Mouse (Mus musculus) CH12.LX (cell line): ENCODE results near the gene Rab5b.

Experiments
- CTCF ChIP-seq, 2 experiments: IDR thresholded peaks in 1 of 2; conservative IDR thresholded peaks in 1 of 2; 2 replicates each; pipeline ENCODE4 v1.5.1; 2011 to 2012; ENCODE audit warnings: low read depth in 2 of 2, low read length in 2 of 2, improper control_type of control experiment in 1 of 2, inconsistent platforms in 1 of 2, mild to moderate bottlenecking in 1 of 2, moderate library complexity in 1 of 2
- EP300 ChIP-seq: IDR thresholded peaks from 2 replicates; pipeline ENCODE4 v1.6.1; 2011; ENCODE audit warnings: low read length, improper control_type of control experiment
- ETS1 ChIP-seq: conservative IDR thresholded peaks from 2 replicates; pipeline ENCODE4 v1.6.1; 2012; ENCODE audit warnings: low read depth, mild to moderate bottlenecking, inconsistent platforms, low read length, improper control_type of control experiment, moderate library complexity
- MAX ChIP-seq: IDR thresholded peaks from 2 replicates; pipeline ENCODE4 v1.6.1; 2011; ENCODE audit warnings: low read length, improper control_type of control experiment
- USF1 ChIP-seq: IDR thresholded peaks from 2 replicates; pipeline ENCODE4 v1.6.1; 2014; ENCODE audit warnings: low read depth, mild to moderate bottlenecking, inconsistent platforms, low read length, improper control_type of control experiment

DNA sequence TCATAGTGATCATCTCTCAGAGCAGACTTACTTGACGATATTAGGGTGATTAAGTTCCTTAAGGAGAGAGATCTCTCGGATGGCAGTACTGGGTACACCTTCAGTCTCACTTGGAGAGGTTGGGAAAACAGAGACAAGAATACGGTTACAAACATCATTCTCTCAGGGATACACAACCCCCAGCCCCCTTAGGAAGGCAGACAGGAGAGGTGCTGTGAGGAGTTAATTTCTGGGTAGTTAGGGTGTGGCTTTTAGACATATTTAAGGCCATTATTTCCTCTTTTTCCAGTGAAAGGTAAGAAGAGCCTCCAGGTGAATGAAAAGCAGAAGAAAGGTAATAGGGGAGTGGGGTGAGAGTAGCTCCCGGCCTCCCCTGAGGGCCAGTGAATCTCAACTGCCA lies 7.8 kb upstream of the Rab5b start, which contains the start of gene Pmel:
- TF ChIP-seq ETS1: no peak
- TF ChIP-seq EP300: no peak
- TF ChIP-seq USF1: no peak
- no peak for TF ChIP-seq MAX
- no peak for TF ChIP-seq CTCF (conservative IDR thresholded peaks at IDR 0.05 in 1 of 2, IDR thresholded peaks at IDR 0.05 in 1 of 2; ENCODE audit: low read depth in 2 of 2, low read length in 2 of 2)
